Mouse (Mus musculus) bone marrow, adult 2 months (tissue): ENCODE data around the gene Aldh4a1. TPM values are rescaled to one million over a fixed set of nuclear protein-coding genes. Genes with fewer than 3 reads are reported as not detected.

ENCODE experiments used
- H3K27ac ChIP-seq: fragments of 200-500 bp; 2 replicates; pipeline ENCODE4 v1.5.1; 2012; ENCODE audit warnings: low read depth, mild to moderate bottlenecking, control low read depth, inconsistent platforms, low read length; ENCODE audit not compliant: control insufficient read depth, poor library complexity, insufficient read depth
- H3K4me1 ChIP-seq: fragments of 200-500 bp; 2 replicates; pipeline ENCODE4 v1.6.1; 2011; ENCODE audit warnings: low read length; ENCODE audit not compliant: control insufficient read depth, insufficient read depth
- H3K4me3 ChIP-seq: fragments of 200-500 bp; replicated peaks from 2 replicates; pipeline ENCODE3; 2011; ENCODE audit warnings: mild to moderate bottlenecking, low read depth, low read length, control low read depth; ENCODE audit not compliant: control insufficient read depth
- CTCF ChIP-seq: fragments of 200-500 bp; IDR thresholded peaks from 2 replicates; pipeline ENCODE4 v1.5.1; 2011; ENCODE audit warnings: low read length, control low read depth; ENCODE audit not compliant: control insufficient read depth, insufficient read depth
- POLR2A ChIP-seq: fragments of 200-500 bp; IDR thresholded peaks from 2 replicates; pipeline ENCODE4 v1.6.1; 2011; ENCODE audit warnings: low read depth, mild to moderate bottlenecking, control low read depth, low read length, borderline replicate concordance; ENCODE audit not compliant: control insufficient read depth
- WGBS: fragments of 180-500 bp; shearing (Covaris S2); methylation state at CpG from one replicate; pipeline ENCODE4 v1.1.7; 2018; 5-methylcytosine and 5-hydroxymethylcytosine counted together
- polyA plus RNA-seq: library from polyadenylated mRNA; stranded (reverse); fragments of >200 nt; gene quantifications from 2 replicates; pipeline ENCODE4 v1.2.4, GENCODE M21; 2011; ENCODE audit warnings: low replicate concordance; ENCODE audit not compliant: missing spikeins, insufficient read depth, insufficient read length

Gene Aldh4a1
- polyA plus RNA-seq, 1 experiment, result 17.2 TPM

GRCm38 (mm10) chr4:139611542-139611953, 11.1 kb upstream of the Aldh4a1 start:
- Histone ChIP-seq H3K4me1 (peaks cover 5% of the 10 kb centered on the region; the same call in 1 of the 2 replicates), H3K27ac (no peak overlapping the region), H3K4me3 (no peak overlapping the region)
- TF ChIP-seq CTCF (peak; percentile 87), POLR2A (no peak)
- WGBS, result 3% methylated on average over 10 of the region's 10 CpGs

GRCm38 (mm10) chr4:139614524-139615260, 8.0 kb upstream of the Aldh4a1 start:
- WGBS, result 89% methylated on average over 21 of the region's 21 CpGs
- no peak overlapping the region for H3K4me3 ChIP-seq
- H3K27ac ChIP-seq, result no peak overlapping the region
- H3K4me1 ChIP-seq, result peaks cover 2% of the 10 kb centered on the region; the same call in 1 of the 2 replicates
- TF ChIP-seq POLR2A (no peak), CTCF (peak; percentile 28; the same call in 1 of the 2 replicates)

- 1% methylated on average over 24 of the region's 24 CpGs for WGBS
- TF ChIP-seq CTCF (no peak), POLR2A (peak; percentile 36; the same call in 1 of the 2 replicates)
- peaks cover 2% of the 10 kb centered on the region; the same call in 1 of the 2 replicates for H3K4me1 ChIP-seq
- peak overlapping the region; percentile 7 for H3K27ac ChIP-seq
- peak overlapping the region; percentile 96 for H3K4me3 ChIP-seq
These were observed 6.2 kb upstream of the Aldh4a1 start for GRCm38 (mm10) chr4:139616276-139617000.

GRCm38 (mm10) chr4:139617001-139617364, 5.7 kb upstream of the Aldh4a1 start:
- TF ChIP-seq CTCF (no peak), POLR2A (no peak)
- H3K4me1 ChIP-seq, result peaks cover 2% of the 10 kb centered on the region; the same call in 1 of the 2 replicates
- no peak overlapping the region for H3K27ac ChIP-seq
- peak overlapping the region; percentile 96 for H3K4me3 ChIP-seq
- WGBS, result 17% methylated on average over 3 of the region's 3 CpGs

- Histone ChIP-seq H3K4me1 (peaks cover 2% of the 10 kb centered on the region; the same call in 1 of the 2 replicates), H3K27ac (no peak overlapping the region), H3K4me3 (no peak overlapping the region)
- no peak for TF ChIP-seq POLR2A
- TF ChIP-seq CTCF, result no peak
- WGBS, result 71% methylated on average over 6 of the region's 6 CpGs
These were observed 2.9 kb upstream of the Aldh4a1 start for GRCm38 (mm10) chr4:139619765-139620164.

GRCm38 (mm10) chr4:139623434-139624115, 909 bp downstream of the Aldh4a1 start:
- WGBS, result 13% methylated on average over 21 of the region's 21 CpGs
- TF ChIP-seq POLR2A (no peak), CTCF (no peak)
- Histone ChIP-seq H3K4me3 (peak overlapping the region; percentile 82), H3K27ac (no peak overlapping the region), H3K4me1 (no peaks in the 10 kb centered on the region; the same call in 1 of the 2 replicates)

- no peak for TF ChIP-seq CTCF
- no peak for TF ChIP-seq POLR2A
- WGBS, result 61% methylated on average over 5 of the region's 5 CpGs
- Histone ChIP-seq H3K4me1 (no peaks in the 10 kb centered on the region; the same call in 1 of the 2 replicates), H3K27ac (no peak overlapping the region), H3K4me3 (no peak overlapping the region)
These were observed 1.4 kb downstream of the Aldh4a1 start for GRCm38 (mm10) chr4:139624116-139624489.

- H3K4me3 ChIP-seq, result peak overlapping the region; percentile 15
- H3K27ac ChIP-seq, result no peak overlapping the region
- 29% methylated on average over 10 of the region's 10 CpGs for WGBS
- TF ChIP-seq POLR2A (no peak), CTCF (no peak)
- H3K4me1 ChIP-seq, result no peaks in the 10 kb centered on the region; the same call in 1 of the 2 replicates
These were observed 2.0 kb downstream of the Aldh4a1 start for GRCm38 (mm10) chr4:139624706-139625105.
